Mouse (Mus musculus) heart, embryonic 11.5 days (tissue): ENCODE results near the gene Gm26965. TPM values are rescaled to one million over a fixed set of nuclear protein-coding genes. Genes with fewer than 3 reads are reported as not detected.
"Not testable (repeated sequence)": the region's sequence is repeated elsewhere in the genome, so short reads cannot be mapped to it uniquely, and the experiment has no call there.

Experiments used
- ATAC-seq: fragments of 200-750 bp; cut with Nextera tagmentation; replicated peaks from 2 replicates; pipeline ENCODE4 v1.8.0; 2017; ENCODE audit warnings: moderate library complexity; ENCODE audit not compliant: insufficient number of reproducible peaks, low FRiP score, low TSS enrichment
- H3K27ac ChIP-seq: fragments of 300-500 bp; sonication (generic); 2 replicates; pipeline ENCODE4 v1.5.1; 2014; ENCODE audit warnings: mild to moderate bottlenecking, low read depth, low read length
- H3K27me3 ChIP-seq: fragments of 300-500 bp; sonication (generic); 2 replicates; pipeline ENCODE4 v1.6.1; 2014; ENCODE audit warnings: mild to moderate bottlenecking, low read length, mixed read lengths; ENCODE audit not compliant: control insufficient read depth, insufficient read depth
- H3K36me3 ChIP-seq: fragments of 300-500 bp; sonication (generic); 2 replicates; pipeline ENCODE4 v1.6.1; 2014; ENCODE audit warnings: mild to moderate bottlenecking, low read length, moderate library complexity, mixed read lengths; ENCODE audit not compliant: control insufficient read depth, insufficient read depth
- H3K4me1 ChIP-seq: fragments of 300-500 bp; sonication (generic); 2 replicates; pipeline ENCODE4 v1.6.1; 2014; ENCODE audit warnings: low read length; ENCODE audit not compliant: control insufficient read depth, insufficient read depth
- H3K4me2 ChIP-seq: fragments of 300-500 bp; sonication (generic); 2 replicates; pipeline ENCODE4 v1.6.1; 2014; ENCODE audit warnings: mild to moderate bottlenecking, moderate library complexity
- H3K4me3 ChIP-seq: fragments of 300-500 bp; sonication (generic); 2 replicates; pipeline ENCODE4 v1.5.1; 2014; ENCODE audit warnings: low read depth, low read length
- H3K9ac ChIP-seq: fragments of 300-500 bp; sonication (generic); 2 replicates; pipeline ENCODE4 v1.6.1; 2014; ENCODE audit warnings: mild to moderate bottlenecking, low read depth, low read length, moderate library complexity
- H3K9me3 ChIP-seq: fragments of 300-500 bp; sonication (generic); replicated peaks from 2 replicates; pipeline ENCODE4 v1.6.1; 2016; ENCODE audit warnings: low read length; ENCODE audit not compliant: control insufficient read depth
- WGBS: fragments of 180-500 bp; shearing (Covaris S2); extraction: QIAGEN DNeasy Blood & Tissue Kit; methylation state at CpG from one replicate; pipeline ENCODE4 v1.1.7; 2014; ENCODE audit not compliant: insufficient replicate concordance; 5-methylcytosine and 5-hydroxymethylcytosine counted together
- polyA plus RNA-seq: library from polyadenylated mRNA; unstranded; fragments of >200 nt; fragmentation: Nextera tagmentation; extraction: Ambion mirVana; gene quantifications from 2 replicates; pipeline ENCODE4 v1.2.1, GENCODE M21; 2014

Gm26965 gene
- polyA plus RNA-seq, 1 experiment from 2014 or later = not detected

DNA sequence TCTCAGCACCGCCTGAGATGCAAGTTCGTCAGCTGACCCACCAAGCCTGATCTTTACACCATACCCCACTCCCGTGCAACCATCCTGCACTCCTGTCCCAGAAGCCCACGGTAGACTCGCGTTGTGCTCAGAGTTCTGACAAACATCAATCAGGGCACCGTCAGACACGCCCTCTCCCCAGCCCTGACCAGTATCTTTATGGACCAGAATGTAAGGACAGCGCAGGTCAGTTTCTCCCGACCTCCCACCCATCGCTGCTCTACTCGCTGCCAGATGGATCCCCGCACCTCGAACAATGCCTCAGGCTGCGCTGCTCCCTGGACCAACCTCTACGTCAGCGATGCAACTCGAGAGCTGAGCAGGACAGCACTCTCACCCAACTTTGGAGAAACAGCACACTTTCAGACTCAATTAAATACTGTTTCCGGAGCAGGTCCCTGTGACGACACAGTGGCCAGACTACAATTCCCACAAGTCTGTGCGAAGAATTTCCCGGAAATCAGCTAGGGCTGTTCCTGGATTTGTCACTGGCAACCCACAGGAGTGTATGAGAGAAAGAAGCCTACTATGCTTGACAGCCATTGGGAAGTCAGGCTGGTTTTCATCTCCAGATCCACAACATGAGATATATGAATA lies 25.7 kb downstream of the Gm26965 start, which contains the start of gene Zfp58:
Zfp58 (minus strand) TSS at position 472 of the 636 bp plus-strand sequence.
- Histone ChIP-seq H3K9me3 (no peaks in the 10 kb centered on the region), H3K27me3 (no peaks in the 10 kb centered on the region), H3K36me3 (peaks cover 5% of the 10 kb centered on the region; the same call in 1 of the 2 replicates), H3K27ac (peak within 1 kb of the TSS; percentile 31; the same call in 1 of the 2 replicates), H3K9ac (peak within 1 kb of the TSS; percentile 74), H3K4me2 (peak within 1 kb of the TSS; percentile 75), H3K4me3 (peak within 1 kb of the TSS; percentile 69), H3K4me1 (0 out of 2 replicates have a peak, but pooled peaks cover 3% of the 10 kb centered on the region)
- 1% methylated on average over 22 of the region's 22 CpGs for WGBS
- peak; percentile 90 for ATAC-seq

DNA sequence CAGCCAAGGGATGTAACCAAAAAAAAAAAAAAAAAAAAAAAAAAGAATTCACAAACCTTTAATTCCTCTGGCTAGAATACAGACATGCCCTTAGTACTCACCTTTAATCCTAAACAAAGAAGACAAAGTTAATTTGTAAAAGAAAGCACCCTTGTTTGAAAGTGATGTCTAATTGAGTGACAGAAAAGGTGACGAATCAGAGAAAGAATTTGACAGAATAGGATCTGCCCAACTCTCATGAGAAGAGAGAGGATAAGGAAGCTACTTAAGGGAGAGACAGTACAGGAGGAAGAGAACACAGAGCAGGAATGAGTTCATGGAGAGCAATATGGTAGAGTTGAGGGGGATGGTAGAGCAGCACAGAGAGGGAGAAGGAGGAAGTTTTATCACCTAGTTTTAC lies 30.3 kb downstream of the Gm26965 start:
- no peak overlapping the region for H3K9ac ChIP-seq
- H3K36me3 ChIP-seq = peaks cover 38% of the 10 kb centered on the region
- WGBS = 90% methylated on average over 1 of the region's 1 CpGs
- H3K27me3 ChIP-seq = no peaks in the 10 kb centered on the region
- 0 out of 2 replicates have a peak, but pooled peaks cover 3% of the 10 kb centered on the region for H3K4me1 ChIP-seq
- no peak overlapping the region for H3K4me3 ChIP-seq
- ATAC-seq = no peak
- H3K4me2 ChIP-seq = no peak overlapping the region
- peaks cover 11% of the 10 kb centered on the region for H3K9me3 ChIP-seq
- no peak overlapping the region for H3K27ac ChIP-seq

DNA sequence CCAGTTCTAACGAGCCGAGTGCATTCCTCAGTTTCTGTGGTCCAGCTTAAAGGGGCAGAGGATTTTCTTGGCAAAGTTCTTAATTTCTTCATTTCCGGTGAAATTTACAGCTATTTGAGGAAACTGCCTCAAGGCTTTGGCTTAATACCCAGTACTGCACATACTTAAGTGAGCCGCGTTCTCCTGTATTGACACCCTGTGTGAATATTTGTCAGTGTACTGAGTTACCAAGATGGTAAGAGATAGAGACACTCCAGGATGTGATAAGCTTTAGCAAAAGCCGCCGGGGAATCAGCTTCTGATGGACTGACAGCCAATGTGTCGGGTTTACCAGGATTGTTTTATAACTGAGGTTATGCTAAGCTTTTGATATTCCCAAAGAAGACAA lies 41.5 kb downstream of the Gm26965 start:
- H3K4me1 ChIP-seq = 0 out of 2 replicates have a peak, but pooled peaks cover 4% of the 10 kb centered on the region
- peak overlapping the region; percentile 80 for H3K4me2 ChIP-seq
- H3K27me3 ChIP-seq = no peaks in the 10 kb centered on the region
- peak overlapping the region; percentile 71 for H3K4me3 ChIP-seq
- WGBS = 24% methylated on average over 8 of the region's 8 CpGs
- peak overlapping the region; percentile 77 for H3K9ac ChIP-seq
- ATAC-seq = peak; percentile 11; the same call in 1 of the 2 replicates
- no peaks in the 10 kb centered on the region for H3K9me3 ChIP-seq
- H3K27ac ChIP-seq = no peak overlapping the region
- H3K36me3 ChIP-seq = no peaks in the 10 kb centered on the region

DNA sequence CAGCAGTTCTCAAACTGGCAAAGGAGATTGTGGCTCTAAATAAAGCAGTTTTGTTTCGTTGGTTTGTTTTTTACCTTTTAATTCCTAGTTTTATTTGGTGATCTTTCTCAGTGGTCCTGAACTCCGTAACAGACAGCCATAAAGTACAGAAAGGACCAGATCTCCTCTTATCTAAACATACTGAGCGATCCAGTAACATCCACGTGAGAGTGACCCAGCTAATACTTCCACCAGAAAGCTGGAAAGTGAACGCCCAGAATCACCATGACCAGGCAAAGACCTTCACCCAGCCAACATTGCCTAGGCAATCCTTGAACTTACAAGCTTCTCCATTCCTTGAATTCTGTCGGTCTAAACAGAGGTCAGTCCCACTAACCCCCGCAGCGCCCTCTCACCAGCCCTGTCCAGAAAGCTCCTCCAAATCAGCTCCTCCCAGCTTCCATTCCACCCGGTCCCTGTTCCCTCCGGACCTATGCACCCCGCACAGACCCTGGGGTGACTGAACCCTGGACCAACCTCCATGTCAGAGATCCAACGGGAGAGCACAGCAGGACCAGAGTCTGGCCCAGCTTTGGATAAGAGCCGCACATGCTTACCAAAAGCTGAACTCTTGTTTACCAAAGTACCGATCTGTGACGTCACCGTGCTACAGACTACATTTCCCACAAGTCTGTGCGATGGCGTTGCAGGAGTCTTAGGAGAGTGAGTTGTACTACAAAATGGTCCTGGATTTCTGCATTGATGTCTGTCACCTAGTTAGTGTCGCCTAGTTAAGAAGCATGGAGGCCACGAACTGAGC lies 42.1 kb downstream of the Gm26965 start, which contains the start of gene Zfp874b:
Zfp874b (minus strand) TSS at position 634 of the 799 bp plus-strand sequence.
- 3% methylated on average over 20 of the region's 20 CpGs for WGBS
- peak; percentile 91 for ATAC-seq
- peak within 1 kb of the TSS; percentile 80 for H3K4me2 ChIP-seq
- H3K36me3 ChIP-seq = no peaks in the 10 kb centered on the region
- no peaks in the 10 kb centered on the region for H3K27me3 ChIP-seq
- no peak within 1 kb of the TSS for H3K27ac ChIP-seq
- H3K9ac ChIP-seq = peak within 1 kb of the TSS; percentile 77
- H3K4me1 ChIP-seq = 0 out of 2 replicates have a peak, but pooled peaks cover 4% of the 10 kb centered on the region
- peak within 1 kb of the TSS; percentile 71 for H3K4me3 ChIP-seq
- H3K9me3 ChIP-seq = no peaks in the 10 kb centered on the region

DNA sequence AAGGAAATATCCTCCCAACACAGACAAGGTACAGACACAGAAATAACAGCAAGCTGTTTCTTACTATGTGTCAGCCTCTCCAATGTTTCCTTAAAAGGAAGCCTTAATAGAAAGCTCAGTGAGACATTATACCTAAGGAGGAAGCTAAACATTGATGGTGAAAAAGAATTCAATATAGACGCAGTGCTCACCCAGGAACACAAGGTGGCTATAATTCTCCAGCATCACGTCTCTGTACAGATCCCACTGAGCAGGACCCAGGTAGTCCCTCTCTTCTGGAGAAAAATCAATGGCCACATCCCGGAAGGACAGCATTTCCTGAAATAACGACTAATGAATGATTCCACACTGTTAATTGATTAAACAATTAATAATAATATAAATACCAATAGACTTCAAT lies 44.4 kb downstream of the Gm26965 start:
- 68% methylated on average over 4 of the region's 4 CpGs for WGBS
- H3K36me3 ChIP-seq = no peaks in the 10 kb centered on the region
- no peak for ATAC-seq
- no peak overlapping the region for H3K4me2 ChIP-seq
- H3K27ac ChIP-seq = no peak overlapping the region
- no peak overlapping the region for H3K4me3 ChIP-seq
- no peaks in the 10 kb centered on the region for H3K27me3 ChIP-seq
- no peak overlapping the region for H3K9ac ChIP-seq
- H3K4me1 ChIP-seq = 0 out of 2 replicates have a peak, but pooled peaks cover 4% of the 10 kb centered on the region
- no peaks in the 10 kb centered on the region for H3K9me3 ChIP-seq

DNA sequence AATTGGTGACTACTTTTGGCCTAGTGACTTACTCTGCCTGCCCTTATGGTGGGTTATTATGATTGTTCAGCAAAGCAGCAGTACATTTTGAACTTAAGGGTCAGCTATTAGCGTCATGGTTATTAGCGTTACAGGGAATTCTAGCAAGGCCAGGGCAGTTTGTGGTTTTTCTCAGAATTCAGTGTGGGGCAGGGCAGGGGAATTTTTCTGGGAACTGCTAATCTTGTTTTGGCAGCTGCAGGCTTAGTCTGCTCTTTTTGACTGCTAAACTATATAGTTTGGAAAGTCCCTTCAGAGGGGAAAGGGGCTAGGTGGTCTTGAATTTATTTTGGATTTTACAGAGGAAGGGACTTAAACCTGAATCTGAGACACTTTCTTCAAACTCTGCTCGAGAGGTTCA lies 56.7 kb downstream of the Gm26965 start:
- H3K9me3 ChIP-seq = no peaks in the 10 kb centered on the region
- no peaks in the 10 kb centered on the region for H3K27me3 ChIP-seq
- no peaks in the 10 kb centered on the region for H3K4me1 ChIP-seq
- no peak overlapping the region for H3K4me3 ChIP-seq
- 86% methylated on average over 3 of the region's 3 CpGs for WGBS
- no peak overlapping the region for H3K9ac ChIP-seq
- H3K36me3 ChIP-seq = peaks cover 5% of the 10 kb centered on the region; the same call in 1 of the 2 replicates
- ATAC-seq = no peak
- H3K4me2 ChIP-seq = no peak overlapping the region
- H3K27ac ChIP-seq = no peak overlapping the region

DNA sequence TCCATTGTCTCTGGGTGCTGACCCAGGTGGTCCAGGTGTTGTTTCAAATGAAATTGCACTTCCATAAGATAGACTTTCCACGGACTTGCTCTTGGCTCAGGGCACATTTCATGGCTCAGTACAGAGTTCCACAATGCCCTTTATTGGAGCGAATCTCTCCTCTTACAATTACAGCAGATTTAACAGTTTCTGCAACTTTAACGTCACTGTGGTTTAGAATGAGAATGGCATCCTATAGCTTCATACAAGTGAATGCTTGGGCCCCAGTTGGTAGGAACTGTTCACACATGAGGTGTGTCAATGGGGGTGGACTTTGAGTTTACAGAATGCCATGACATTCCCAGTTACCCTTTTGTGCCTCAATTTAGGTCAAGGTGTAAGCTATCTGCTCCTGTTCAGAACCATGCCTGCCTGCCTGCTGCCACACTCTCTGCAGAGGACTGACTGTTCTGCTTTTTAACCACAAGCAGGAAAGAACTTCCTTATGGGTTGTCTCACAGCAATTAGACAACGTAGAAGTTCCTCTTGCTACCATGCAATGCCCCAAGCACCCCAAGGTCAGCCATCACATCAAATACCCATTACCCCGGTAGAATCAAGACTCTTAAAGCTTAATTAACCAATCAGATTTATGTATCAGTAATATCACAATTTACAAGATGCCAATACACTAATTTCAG lies 62.3 kb downstream of the Gm26965 start:
- H3K9ac ChIP-seq, H3K27ac ChIP-seq, H3K4me3 ChIP-seq, ATAC-seq, H3K9me3 ChIP-seq, H3K4me1 ChIP-seq, H3K36me3 ChIP-seq, H3K27me3 ChIP-seq, H3K4me2 ChIP-seq: not testable (repeated sequence)
- 68% methylated on average over 3 of the region's 5 CpGs for WGBS

DNA sequence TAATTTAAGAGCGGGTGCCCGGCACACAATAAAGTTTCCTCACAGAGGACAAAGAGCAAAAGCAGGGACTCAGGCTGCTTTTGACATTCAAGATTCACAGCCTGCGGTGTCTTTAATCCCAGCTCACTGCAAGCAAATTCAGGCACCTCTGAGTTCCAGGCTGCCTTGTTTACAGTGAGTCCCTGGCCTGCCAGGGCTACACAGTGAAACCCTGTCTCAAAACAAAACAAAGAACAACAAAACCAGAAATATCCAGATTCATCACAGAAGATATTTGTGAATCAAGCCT lies 74.0 kb downstream of the Gm26965 start:
- 10% methylated on average over 3 of the region's 3 CpGs for WGBS
- Histone ChIP-seq H3K9ac (peak overlapping the region; percentile 77), H3K27ac (no peak overlapping the region)

More for the DNA sequence above, 74.0 kb downstream of the Gm26965 start:
- Histone ChIP-seq H3K4me1 (no peaks in the 10 kb centered on the region), H3K4me3 (peak overlapping the region; percentile 66), H3K27me3 (no peaks in the 10 kb centered on the region), H3K36me3 (no peaks in the 10 kb centered on the region), H3K9me3 (no peaks in the 10 kb centered on the region), H3K4me2 (peak overlapping the region; percentile 77)
- no peak for ATAC-seq
